Mouse (Mus musculus): Measurements from ENCODE around the gene Chchd6. TPM values are rescaled to one million over a fixed set of nuclear protein-coding genes. Genes with fewer than 3 reads are reported as not detected.
A peak's percentile ranks its signal among the peaks of the same experiment; 100 is the strongest.

The Chchd6 gene
- total RNA-seq, 2 experiments from 2014 or later, result 29.2 to 34.1 TPM

DNA sequence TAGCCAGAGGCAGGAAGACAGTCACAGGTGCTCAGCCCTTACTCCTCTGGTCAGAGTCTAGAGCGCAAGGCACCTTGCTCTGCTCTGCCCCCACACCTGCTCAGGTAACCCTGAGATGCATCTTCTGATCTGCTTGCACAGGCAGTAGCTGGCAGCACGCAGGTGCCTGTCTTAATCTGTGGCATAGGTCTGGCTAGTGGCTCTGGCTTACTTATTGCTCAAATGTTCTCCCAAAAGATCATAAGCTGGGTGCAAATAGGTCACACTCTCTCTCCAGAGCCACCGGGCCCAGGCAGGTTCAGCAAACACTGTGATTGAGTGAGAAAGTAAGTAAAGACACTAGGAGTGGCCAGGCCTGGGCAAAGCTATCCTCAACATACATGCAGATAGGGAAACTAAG, 236.3 kb downstream of the Chchd6 start:
- DNase-seq, result peak; percentile 28

DNA sequence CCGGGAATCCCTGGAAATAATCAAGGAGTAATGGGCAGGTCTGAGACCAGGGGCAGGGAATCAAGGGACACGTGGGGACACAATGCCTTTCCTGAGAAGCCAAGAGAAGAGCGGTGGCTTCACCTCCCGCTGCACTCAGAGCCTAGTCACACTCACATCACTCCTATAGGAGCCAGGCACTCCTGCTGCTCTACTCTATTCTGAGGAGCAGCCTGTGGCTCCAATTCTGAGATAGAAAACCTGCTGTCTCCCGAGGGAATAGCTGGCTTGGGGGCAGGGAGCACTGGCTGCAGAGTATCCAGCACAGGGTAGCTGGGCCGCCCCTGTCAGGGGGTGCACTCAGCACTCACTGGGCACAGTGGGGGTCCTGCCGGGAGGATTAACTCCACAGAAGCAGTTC, 239.8 kb downstream of the Chchd6 start:
- DNase-seq, result peak; percentile 18

GRCm38 (mm10) chr6:89354726-89355125, 240.7 kb downstream of the Chchd6 start:
- DNase-seq, result peak; percentile 86

DNA sequence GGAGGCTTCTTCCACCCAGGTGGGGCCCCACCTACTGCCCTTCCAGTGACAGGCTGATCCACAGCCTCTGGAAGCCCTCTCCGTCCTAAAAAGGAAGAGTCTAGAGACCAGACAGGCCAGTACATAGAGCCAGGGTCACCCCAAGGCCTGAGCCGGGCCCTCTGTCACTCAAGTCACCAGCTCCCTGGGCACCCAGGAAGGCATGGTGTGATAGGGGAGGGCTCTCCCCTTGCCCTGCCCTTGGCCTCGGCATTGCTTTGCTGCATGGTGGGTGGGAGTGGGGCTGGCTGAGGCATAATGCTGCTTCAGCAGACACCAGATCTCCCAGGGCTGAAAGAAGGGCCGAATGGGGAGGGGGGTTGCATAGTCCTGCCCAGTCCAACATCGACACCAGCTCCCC, 241.4 kb downstream of the Chchd6 start:
- DNase-seq, result peak; percentile 63

DNA sequence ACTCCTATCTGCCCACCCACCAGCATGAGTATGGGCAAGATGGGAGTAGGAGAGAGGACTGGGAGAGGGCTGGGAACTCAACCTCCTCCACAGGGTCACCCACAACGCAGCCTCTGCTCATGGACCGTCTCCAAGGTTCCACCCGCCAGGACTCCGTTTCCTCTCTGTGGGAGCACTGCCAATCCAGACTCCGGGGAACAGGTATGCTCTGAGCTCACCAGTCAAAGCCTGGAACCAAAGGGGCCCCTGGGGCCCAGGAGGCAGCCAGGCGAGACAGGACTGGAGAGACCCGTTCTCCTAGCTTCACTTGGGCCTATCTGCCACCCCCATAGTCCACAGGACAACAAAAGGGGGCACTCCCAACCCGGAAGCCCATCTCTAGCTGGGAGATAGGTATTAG, 242.4 kb downstream of the Chchd6 start:
- DNase-seq, result peak; percentile 75

DNA sequence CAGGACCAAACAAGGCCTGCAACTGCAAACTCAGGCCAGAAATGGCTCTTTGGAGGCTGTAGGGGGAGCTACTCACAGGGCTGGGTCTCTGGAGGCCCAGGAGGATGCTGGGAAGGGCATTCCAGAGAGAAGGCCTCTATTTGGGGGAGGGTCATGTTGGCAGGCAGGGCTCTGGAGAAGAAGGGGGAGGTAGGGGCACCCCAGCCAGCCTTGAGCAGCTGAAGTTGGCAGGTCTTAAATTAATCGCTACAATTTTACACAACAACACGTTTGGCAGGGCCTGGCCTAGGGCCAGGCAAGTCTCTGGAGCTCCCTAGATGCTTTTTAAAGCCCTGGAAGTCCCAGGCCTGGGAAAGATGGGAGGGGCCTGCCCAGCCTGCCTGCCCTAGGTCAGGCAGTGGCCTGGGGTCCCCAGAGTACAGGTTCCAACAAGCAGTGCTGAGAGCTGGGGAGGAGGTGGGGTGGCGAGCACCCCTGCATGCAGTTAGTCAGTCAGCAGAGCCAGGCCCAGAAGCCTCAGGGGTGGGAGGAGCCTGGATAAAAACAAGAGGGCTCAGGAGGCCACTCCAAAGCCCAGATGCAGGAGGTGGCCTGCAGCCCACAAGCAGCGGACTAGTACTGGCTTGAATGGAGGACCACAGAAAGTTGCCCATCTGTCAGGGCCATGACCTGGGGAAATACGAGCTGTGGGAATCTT, 243.9 kb downstream of the Chchd6 start:
- peak; percentile 83 for DNase-seq

DNA sequence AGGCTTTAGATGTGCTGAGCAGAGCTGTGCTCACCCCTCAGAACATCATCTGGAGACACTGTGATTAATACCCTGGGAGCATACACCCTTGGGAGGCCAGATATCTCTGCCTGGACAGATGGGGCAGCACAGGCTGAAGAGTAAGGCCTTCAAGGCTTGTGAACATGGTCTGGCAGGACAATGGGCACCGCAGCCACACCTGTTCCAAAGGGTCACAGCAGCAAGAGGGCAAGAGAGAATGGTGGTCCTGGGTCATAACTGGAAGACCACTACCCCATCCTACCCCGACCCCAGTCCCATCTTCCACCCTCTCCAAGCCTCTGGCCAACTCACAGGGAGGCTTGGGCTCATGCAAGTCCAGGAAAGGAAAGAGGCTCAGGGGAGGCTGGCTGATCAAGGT, 244.9 kb downstream of the Chchd6 start:
- no peak for DNase-seq

DNA sequence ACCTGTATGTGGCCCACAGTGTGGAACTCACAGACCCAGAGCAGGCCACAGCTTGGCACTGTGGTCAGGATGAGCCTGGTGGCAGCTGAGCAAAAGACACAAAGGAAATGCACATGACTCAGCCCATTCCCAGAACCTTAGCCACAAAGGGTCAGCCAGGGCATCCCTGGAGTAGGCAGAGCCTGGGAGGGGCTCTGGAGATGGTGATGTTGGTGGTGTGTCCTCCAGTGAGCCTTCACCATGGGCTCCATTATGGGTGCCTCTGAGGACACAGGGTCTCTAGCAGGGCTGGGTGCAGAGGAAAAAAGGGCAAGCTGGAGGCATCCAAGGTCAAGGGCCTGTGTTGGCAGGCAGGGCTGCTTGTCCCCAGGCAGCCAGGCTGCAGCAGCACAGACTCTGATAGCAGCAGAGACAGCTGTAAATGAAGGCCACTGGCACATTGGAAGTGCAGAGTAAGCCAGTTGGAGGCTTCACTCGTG, 245.4 kb downstream of the Chchd6 start:
- peak; percentile 68 for DNase-seq

GRCm38 (mm10) chr6:89348363-89348762, 247.1 kb downstream of the Chchd6 start:
- DNase-seq, result peak; percentile 37

- peak; percentile 78 for DNase-seq
Measured at GRCm38 (mm10) chr6:89347792-89348191, 247.7 kb downstream of the Chchd6 start.

- no peak for DNase-seq
Measured at GRCm38 (mm10) chr6:89345855-89346254, 249.6 kb downstream of the Chchd6 start.

GRCm38 (mm10) chr6:89345486-89345785, 250.0 kb downstream of the Chchd6 start:
- peak; percentile 32 for DNase-seq

- DNase-seq, result peak; percentile 81
Measured at GRCm38 (mm10) chr6:89344613-89345485, 250.6 kb downstream of the Chchd6 start.

DNA sequence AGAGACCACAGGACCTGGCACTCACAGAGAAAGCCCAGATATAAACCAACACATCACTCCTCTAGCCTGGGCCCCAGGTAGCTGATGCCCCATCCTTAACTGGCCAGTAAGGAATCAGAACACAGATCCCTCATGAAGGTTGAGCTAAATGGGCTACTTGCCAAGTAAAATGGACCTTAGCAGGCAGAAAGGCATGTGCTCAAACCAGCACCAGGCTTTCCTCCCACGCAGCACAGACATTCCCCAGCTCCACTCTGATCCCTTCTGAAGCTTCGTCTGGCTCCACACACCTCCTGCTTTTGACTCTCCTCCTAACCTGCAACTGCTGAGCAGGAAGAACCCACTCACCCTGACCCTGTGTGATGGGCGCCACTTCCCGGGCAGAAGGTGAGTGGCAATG, 253.5 kb downstream of the Chchd6 start:
- no peak for DNase-seq

- DNase-seq, result peak; percentile 92
Measured at GRCm38 (mm10) chr6:89339447-89339846, 256.0 kb downstream of the Chchd6 start.

DNA sequence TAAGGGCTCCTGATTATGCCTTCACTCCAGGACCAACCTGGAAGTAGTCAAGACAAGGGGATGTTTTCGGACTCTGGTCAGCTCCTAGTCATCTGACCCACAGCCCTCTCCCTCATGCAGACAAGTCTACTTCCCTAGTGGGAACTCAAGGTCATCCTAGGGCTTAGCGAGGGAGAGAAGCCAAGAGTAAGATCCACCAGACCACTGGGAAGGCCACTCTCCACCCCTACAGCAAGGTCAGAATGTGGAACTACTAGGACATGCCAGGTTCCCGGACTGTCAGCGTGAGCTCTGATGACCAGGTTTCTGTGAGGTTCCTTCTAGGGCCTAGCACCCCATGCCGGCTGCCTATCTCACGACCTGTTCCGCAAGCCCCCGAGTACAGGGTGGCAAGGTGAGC, 256.7 kb downstream of the Chchd6 start:
- DNase-seq, result peak; percentile 55

GRCm38 (mm10) chr6:89337574-89337973, 257.9 kb downstream of the Chchd6 start:
- peak; percentile 82 for DNase-seq

- no peak for DNase-seq
Measured at GRCm38 (mm10) chr6:89333964-89334702, 261.3 kb downstream of the Chchd6 start.

Measured in adrenal gland, postnatal 10 days (tissue).